Mouse (Mus musculus) stomach, embryonic 16.5 days (tissue): ENCODE data around the gene Sptlc3. TPM values are rescaled to one million over a fixed set of nuclear protein-coding genes. Genes with fewer than 3 reads are reported as not detected.

Source experiments
- ATAC-seq: fragments of 200-750 bp; cut with Nextera tagmentation; 2 replicates; pipeline ENCODE4 v1.8.0; 2017; ENCODE audit warnings: moderate number of reproducible peaks, moderate TSS enrichment; ENCODE audit not compliant: insufficient read depth, low FRiP score
- H3K27ac ChIP-seq: fragments of 300-500 bp; sonication (generic); 2 replicates; pipeline ENCODE4 v1.5.1; 2014; ENCODE audit warnings: low read length
- H3K27me3 ChIP-seq: fragments of 300-500 bp; sonication (generic); 2 replicates; pipeline ENCODE4 v1.6.1; 2014; ENCODE audit warnings: low read length, control low read depth, mixed read lengths; ENCODE audit not compliant: control insufficient read depth, insufficient read depth
- H3K36me3 ChIP-seq: fragments of 300-500 bp; sonication (generic); 2 replicates; pipeline ENCODE4 v1.6.1; 2014; ENCODE audit warnings: low read length; ENCODE audit not compliant: control insufficient read depth, insufficient read depth
- H3K4me1 ChIP-seq: fragments of 300-500 bp; sonication (generic); 2 replicates; pipeline ENCODE4 v1.6.1; 2014; ENCODE audit warnings: low read length, control low read depth, mixed read lengths; ENCODE audit not compliant: control insufficient read depth, insufficient read depth
- H3K4me2 ChIP-seq: fragments of 300-500 bp; sonication (generic); 2 replicates; pipeline ENCODE4 v1.6.1; 2014; ENCODE audit warnings: low read depth, low read length, mixed read lengths
- H3K4me3 ChIP-seq: fragments of 300-500 bp; sonication (generic); replicated peaks from 2 replicates; pipeline ENCODE4 v1.5.1; 2014; ENCODE audit warnings: mild to moderate bottlenecking, low read length
- H3K9ac ChIP-seq: fragments of 300-500 bp; sonication (generic); 2 replicates; pipeline ENCODE4 v1.6.1; 2014; ENCODE audit warnings: low read length
- H3K9me3 ChIP-seq: fragments of 300-500 bp; sonication (generic); replicated peaks from 2 replicates; pipeline ENCODE4 v1.6.1; 2016; ENCODE audit warnings: low read length, control low read depth; ENCODE audit not compliant: control insufficient read depth
- WGBS: fragments of 180-500 bp; shearing (Covaris S2); extraction: QIAGEN DNeasy Blood & Tissue Kit; methylation state at CpG from one replicate; pipeline ENCODE4 v1.1.7; 2014; 5-methylcytosine and 5-hydroxymethylcytosine counted together
- polyA plus RNA-seq: library from polyadenylated mRNA; unstranded; fragments of >200 nt; fragmentation: Nextera tagmentation; extraction: Ambion mirVana; gene quantifications from 2 replicates; pipeline ENCODE4 v1.2.1, GENCODE M21; 2015

Gene Sptlc3
- polyA plus RNA-seq: 14.1 and 20.7 TPM in 2 replicates

GRCm38 (mm10) chr2:139493836-139494235 is at the start of gene Sptlc3:
Sptlc3 (plus strand) TSS chr2:139493913.
- H3K4me3 ChIP-seq: peak within 1 kb of the TSS; percentile 31
- no peaks in the 10 kb centered on the region for H3K9me3 ChIP-seq
- no peak within 1 kb of the TSS for H3K27ac ChIP-seq
- peak within 1 kb of the TSS; percentile 17; the same call in 1 of the 2 replicates for H3K4me2 ChIP-seq
- WGBS: 38% methylated on average over 5 of the region's 5 CpGs
- H3K36me3 ChIP-seq: no peaks in the 10 kb centered on the region
- no peaks in the 10 kb centered on the region for H3K27me3 ChIP-seq
- no peaks in the 10 kb centered on the region for H3K4me1 ChIP-seq
- H3K9ac ChIP-seq: no peak within 1 kb of the TSS
- peak; percentile 66; the same call in 1 of the 2 replicates for ATAC-seq

GRCm38 (mm10) chr2:139467726-139468125 is 26.0 kb upstream of the Sptlc3 start:
- 69% methylated on average over 4 of the region's 4 CpGs for WGBS

GRCm38 (mm10) chr2:139488708-139489107 is 5.0 kb upstream of the Sptlc3 start:
- WGBS: 43% methylated on average over 5 of the region's 5 CpGs
- H3K4me2 ChIP-seq: no peak overlapping the region
- no peak overlapping the region for H3K27ac ChIP-seq
- no peaks in the 10 kb centered on the region for H3K4me1 ChIP-seq
- ATAC-seq: no peak
- H3K27me3 ChIP-seq: no peaks in the 10 kb centered on the region
- no peaks in the 10 kb centered on the region for H3K36me3 ChIP-seq
- H3K4me3 ChIP-seq: no peak overlapping the region
- no peak overlapping the region for H3K9ac ChIP-seq
- H3K9me3 ChIP-seq: no peaks in the 10 kb centered on the region

More at GRCm38 (mm10) chr2:139467726-139468125, 26.0 kb upstream of the Sptlc3 start:
- no peaks in the 10 kb centered on the region for H3K27me3 ChIP-seq
- no peak overlapping the region for H3K9ac ChIP-seq
- no peak overlapping the region for H3K4me2 ChIP-seq
- H3K27ac ChIP-seq: no peak overlapping the region
- H3K4me1 ChIP-seq: no peaks in the 10 kb centered on the region
- no peak for ATAC-seq
- H3K4me3 ChIP-seq: no peak overlapping the region
- H3K36me3 ChIP-seq: no peaks in the 10 kb centered on the region
- no peaks in the 10 kb centered on the region for H3K9me3 ChIP-seq

GRCm38 (mm10) chr2:139494629-139495028 is 916 bp downstream of the Sptlc3 start:
- H3K27me3 ChIP-seq: no peaks in the 10 kb centered on the region
- no peaks in the 10 kb centered on the region for H3K4me1 ChIP-seq
- H3K36me3 ChIP-seq: no peaks in the 10 kb centered on the region
- no peak overlapping the region for H3K27ac ChIP-seq
- no peaks in the 10 kb centered on the region for H3K9me3 ChIP-seq
- no peak overlapping the region for H3K4me2 ChIP-seq
- H3K4me3 ChIP-seq: peak overlapping the region; percentile 31
- ATAC-seq: no peak
- 29% methylated on average over 5 of the region's 5 CpGs for WGBS
- H3K9ac ChIP-seq: no peak overlapping the region

GRCm38 (mm10) chr2:139561966-139562505 is 68.3 kb downstream of the Sptlc3 start:
- H3K27ac ChIP-seq: no peak overlapping the region
- H3K9ac ChIP-seq: no peak overlapping the region
- H3K36me3 ChIP-seq: no peaks in the 10 kb centered on the region
- H3K4me1 ChIP-seq: no peaks in the 10 kb centered on the region
- H3K27me3 ChIP-seq: no peaks in the 10 kb centered on the region
- no peak overlapping the region for H3K4me2 ChIP-seq
- H3K4me3 ChIP-seq: no peak overlapping the region
- ATAC-seq: no peak
- WGBS: 78% methylated on average over 5 of the region's 5 CpGs
- no peaks in the 10 kb centered on the region for H3K9me3 ChIP-seq

- WGBS: 8% methylated on average over 3 of the region's 3 CpGs
- H3K4me1 ChIP-seq: no peaks in the 10 kb centered on the region
- no peak for ATAC-seq
Observed at GRCm38 (mm10) chr2:139579280-139579679, 85.6 kb downstream of the Sptlc3 start.

GRCm38 (mm10) chr2:139582766-139583165 is 89.1 kb downstream of the Sptlc3 start:
- Histone ChIP-seq H3K4me3 (no peak overlapping the region), H3K4me1 (no peaks in the 10 kb centered on the region), H3K36me3 (no peaks in the 10 kb centered on the region), H3K27me3 (no peaks in the 10 kb centered on the region; the same call in 1 of the 2 replicates), H3K9me3 (no peaks in the 10 kb centered on the region), H3K4me2 (no peak overlapping the region), H3K9ac (no peak overlapping the region), H3K27ac (no peak overlapping the region)
- ATAC-seq: no peak
- WGBS: 34% methylated on average over 6 of the region's 6 CpGs

More at GRCm38 (mm10) chr2:139579280-139579679, 85.6 kb downstream of the Sptlc3 start:
- H3K4me2 ChIP-seq: no peak overlapping the region
- no peak overlapping the region for H3K27ac ChIP-seq
- H3K9me3 ChIP-seq: no peaks in the 10 kb centered on the region
- no peaks in the 10 kb centered on the region for H3K27me3 ChIP-seq
- no peak overlapping the region for H3K4me3 ChIP-seq
- H3K36me3 ChIP-seq: no peaks in the 10 kb centered on the region
- no peak overlapping the region for H3K9ac ChIP-seq

- Histone ChIP-seq H3K4me1 (no peaks in the 10 kb centered on the region), H3K27ac (no peak overlapping the region), H3K27me3 (no peaks in the 10 kb centered on the region; the same call in 1 of the 2 replicates), H3K9ac (no peak overlapping the region), H3K4me3 (no peak overlapping the region), H3K9me3 (no peaks in the 10 kb centered on the region), H3K36me3 (no peaks in the 10 kb centered on the region), H3K4me2 (no peak overlapping the region)
- WGBS: 68% methylated on average over 2 of the region's 2 CpGs
- ATAC-seq: no peak
Observed at GRCm38 (mm10) chr2:139587660-139588200, 94.0 kb downstream of the Sptlc3 start.

- Histone ChIP-seq H3K4me1 (no peaks in the 10 kb centered on the region), H3K9me3 (no peaks in the 10 kb centered on the region), H3K4me3 (no peak overlapping the region), H3K27ac (no peak overlapping the region), H3K9ac (no peak overlapping the region), H3K4me2 (no peak overlapping the region), H3K27me3 (no peaks in the 10 kb centered on the region; the same call in 1 of the 2 replicates), H3K36me3 (no peaks in the 10 kb centered on the region)
- no peak for ATAC-seq
- WGBS: 50% methylated on average over 4 of the region's 4 CpGs
Observed at GRCm38 (mm10) chr2:139589905-139590304, 96.2 kb downstream of the Sptlc3 start.
